Mouse (Mus musculus) kidney, adult 2 months (tissue): ENCODE data around the gene Lce1a1.

Experiments
- CTCF ChIP-seq: fragments of 200-500 bp; conservative IDR thresholded peaks from 2 replicates; pipeline ENCODE4 v1.5.1; 2011; ENCODE audit warnings: low read depth, mild to moderate bottlenecking, control low read depth, low read length, moderate library complexity, mixed read lengths; ENCODE audit not compliant: insufficient read depth, insufficient read length
- POLR2A ChIP-seq: fragments of 200-500 bp; IDR thresholded peaks from one replicate; pipeline ENCODE4 v1.6.1; 2011; ENCODE audit warnings: low read depth, low read length, control low read depth

GRCm38 (mm10) chr3:92639854-92640253 is 8.3 kb downstream of the Lce1a1 start:
- TF ChIP-seq CTCF (no peak), POLR2A (no peak)
